Mouse (Mus musculus): Measurements from ENCODE around the gene Lmod1.

The Lmod1 gene

DNA sequence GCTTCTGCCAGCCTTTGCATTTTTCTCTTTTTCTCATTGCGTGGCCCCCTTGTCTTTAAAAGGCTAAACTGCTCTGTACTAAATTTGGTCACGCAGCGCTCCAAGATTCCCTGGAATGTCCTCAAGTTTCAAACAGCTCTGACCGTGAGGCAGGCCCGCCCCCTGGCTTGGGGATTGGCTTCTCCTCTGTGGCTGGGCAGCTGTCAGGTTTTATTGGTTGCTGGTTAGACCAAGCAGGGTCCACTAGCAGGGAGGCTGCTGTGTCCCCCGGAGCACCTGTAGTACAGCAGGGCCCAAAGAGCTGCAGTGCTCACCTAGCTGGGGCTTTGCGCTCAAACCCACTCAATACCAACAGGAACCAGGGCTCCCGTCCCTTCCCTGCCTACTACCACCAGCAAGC, at the start of gene Lmod1:
Gene Lmod1, plus strand, starts transcription at position 237 of the 400 bp plus-strand sequence.
- DNase-seq (ENCODE audit: low spot score in 2 of 2), result no peak

DNA sequence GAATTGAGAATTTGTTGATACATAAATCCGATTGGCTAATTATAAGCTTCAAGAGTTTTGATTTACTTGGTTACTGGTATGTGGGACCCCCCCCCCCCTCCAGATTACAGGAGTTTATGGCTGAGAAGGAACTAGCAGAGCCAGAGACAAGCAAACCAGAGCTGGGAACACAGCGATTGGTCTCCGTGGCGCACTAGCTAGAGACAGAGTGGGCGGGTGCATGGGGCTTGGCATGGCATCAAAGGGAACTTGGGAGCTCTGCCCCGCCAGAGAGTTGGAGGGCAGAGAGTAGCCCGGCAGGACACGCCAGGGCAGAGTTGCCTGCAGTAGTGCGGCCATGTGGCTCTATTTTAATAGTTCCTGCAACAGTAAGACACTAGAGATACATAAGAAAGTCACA, 44.0 kb upstream of the Lmod1 start:
- DNase-seq (ENCODE audit: low spot score in 2 of 2), result no peak

DNA sequence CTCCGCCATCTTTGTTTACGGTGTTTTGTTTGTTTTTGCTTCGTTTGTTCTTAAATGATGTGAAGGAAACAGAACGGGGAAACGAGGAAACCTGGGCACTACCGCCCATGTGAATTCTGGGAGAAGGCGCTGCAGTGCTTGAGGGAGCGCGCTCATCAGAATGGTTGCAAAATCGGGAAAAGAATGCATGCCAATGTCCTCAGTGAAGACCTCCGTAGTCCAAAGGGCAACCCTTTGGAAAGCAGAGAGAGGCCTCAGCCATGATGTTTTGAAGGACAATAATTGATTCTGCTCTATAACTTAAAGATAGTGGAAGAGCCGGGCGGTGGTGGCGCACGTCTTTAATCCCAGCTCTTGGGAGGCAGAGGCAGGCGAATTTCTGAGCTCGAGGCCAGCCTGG, 42.8 kb upstream of the Lmod1 start:
- no peak for DNase-seq (ENCODE audit: low spot score in 2 of 2)

DNA sequence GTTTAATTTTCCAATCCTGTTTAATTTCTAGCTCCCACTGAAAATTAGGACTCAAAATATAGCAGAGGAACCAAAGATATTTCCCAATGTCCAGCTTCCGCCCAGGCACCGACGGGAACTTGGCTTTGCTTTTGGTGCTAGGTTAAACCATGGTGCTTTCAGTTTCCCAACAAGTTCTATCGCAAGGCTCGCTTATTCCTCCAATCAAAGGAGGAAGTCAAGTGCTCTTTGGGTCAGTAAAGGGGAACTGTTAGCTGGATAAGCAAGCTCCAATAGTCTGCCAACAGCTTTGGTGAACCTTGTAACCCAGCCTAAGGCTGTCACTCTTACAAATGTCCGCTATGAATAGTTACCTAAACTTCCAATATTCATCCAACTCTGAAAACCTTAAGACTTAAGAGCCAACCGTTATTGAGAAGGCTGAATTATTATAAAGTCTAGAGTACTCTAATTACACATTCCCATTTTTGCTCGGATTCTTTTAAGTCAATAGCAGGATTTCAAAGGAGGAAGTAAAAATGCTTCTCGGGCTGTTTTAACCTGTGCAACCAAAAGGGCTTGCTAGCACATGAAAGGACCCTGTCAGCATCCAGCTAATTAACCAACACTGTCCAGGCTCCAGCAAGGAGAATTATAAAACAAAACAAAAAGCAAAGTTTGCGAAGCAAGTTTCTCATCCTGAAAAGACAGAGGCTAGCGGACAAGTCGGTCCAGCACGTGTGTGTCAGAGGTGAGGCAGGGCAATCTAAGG, 41.9 kb upstream of the Lmod1 start:
- peak in 1 of 2 experiments; percentile 26 for DNase-seq (ENCODE audit: low spot score in 2 of 2)

DNA sequence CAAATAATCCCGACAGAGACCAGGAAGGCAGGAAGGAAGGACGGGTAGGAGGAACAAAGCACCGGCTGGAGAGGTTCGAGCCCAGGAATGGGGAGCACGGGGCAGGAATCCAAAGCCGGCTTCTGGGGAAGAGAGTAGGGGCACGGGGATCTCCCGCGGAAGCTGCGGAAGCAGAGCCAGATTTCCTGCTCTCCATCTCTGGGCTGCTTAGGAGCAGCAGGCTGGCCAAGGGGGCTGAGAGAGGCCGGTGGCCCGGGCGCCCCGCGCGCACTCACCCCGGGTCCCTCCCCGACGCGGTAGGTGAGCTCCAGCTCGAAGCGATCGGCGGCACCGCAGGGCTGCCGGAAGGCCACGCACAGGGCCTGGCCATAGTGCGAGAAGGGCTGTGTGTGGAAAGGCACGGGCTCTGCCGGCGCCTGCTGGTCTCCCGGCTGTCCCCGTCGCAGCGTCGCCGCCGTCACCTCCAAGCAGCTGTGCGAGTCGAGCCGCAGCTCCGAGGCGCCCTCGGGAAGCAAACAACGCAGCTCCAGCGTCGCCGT, 41.3 kb upstream of the Lmod1 start:
- DNase-seq (ENCODE audit: low spot score in 2 of 2), result peak in 1 of 2 experiments; percentile 19

DNA sequence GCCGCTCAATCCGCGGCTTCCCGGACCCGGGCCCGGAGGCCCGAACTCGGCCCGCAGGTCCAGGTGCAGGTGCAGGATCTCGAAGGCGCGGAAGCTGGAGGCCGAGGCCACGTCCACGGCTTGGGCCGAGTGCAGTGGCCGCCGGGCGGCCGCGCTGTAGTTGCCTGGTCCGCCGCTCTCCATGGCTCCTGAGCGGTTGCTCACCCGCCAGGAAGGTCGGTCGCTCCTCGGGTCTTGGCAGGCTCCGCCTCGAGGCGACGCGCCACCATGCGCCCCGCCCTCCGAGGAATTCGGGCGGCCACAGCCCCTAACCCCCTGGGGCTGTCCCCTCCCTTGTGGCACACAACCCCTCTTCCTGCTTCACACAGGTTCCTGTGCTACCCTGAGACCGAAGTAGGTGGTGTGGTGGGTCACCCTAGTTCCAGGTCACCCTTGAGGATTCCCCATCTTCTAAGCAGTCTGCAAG, 40.7 kb upstream of the Lmod1 start, which contains the start of gene Rnpep:
Gene Rnpep, minus strand, starts transcription at position 259 of the 466 bp plus-strand sequence.
- peak; percentile 51 to 77 for DNase-seq (ENCODE audit: low spot score in 2 of 2)

DNA sequence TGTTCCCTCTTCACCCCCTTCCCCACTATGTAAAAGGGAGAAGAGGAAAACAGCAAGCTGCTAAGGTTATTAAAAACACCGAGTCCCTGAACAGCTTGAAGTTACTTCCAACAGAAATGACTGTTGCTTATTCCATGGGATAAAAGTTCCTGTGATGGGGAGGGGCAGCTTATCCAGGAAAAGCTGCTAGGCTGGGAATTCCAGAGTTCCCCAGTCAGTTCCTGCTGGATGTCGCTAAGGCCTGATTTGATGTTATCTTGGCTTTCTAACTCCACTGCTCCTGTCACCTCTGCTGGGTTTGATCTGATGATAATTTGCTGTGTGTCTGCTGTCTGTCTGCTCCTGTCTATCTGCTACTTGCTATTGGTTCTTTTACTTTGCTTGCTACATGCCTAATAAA, 38.3 kb upstream of the Lmod1 start:
- DNase-seq (ENCODE audit: low spot score in 2 of 2), result no peak

DNA sequence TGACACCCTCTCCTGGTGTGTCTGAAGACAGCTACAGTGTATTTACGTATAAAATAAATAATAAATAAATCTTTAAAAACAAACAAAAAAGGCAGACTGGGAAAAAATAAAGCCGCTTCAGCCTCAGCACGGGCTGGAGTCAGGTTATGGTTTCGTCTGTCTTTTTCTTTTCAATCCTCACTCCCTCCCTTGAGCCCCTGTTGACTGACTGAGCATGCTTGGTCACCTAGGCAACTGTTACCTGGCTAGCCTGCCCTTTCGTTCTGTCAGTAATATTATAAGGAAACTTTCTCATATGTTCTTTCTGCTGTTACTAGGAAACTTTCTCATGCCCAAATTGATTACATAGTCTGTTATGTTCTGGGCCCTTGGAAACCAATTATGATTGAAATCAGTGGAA, 33.7 kb upstream of the Lmod1 start:
- DNase-seq (ENCODE audit: low spot score in 2 of 2), result no peak

DNA sequence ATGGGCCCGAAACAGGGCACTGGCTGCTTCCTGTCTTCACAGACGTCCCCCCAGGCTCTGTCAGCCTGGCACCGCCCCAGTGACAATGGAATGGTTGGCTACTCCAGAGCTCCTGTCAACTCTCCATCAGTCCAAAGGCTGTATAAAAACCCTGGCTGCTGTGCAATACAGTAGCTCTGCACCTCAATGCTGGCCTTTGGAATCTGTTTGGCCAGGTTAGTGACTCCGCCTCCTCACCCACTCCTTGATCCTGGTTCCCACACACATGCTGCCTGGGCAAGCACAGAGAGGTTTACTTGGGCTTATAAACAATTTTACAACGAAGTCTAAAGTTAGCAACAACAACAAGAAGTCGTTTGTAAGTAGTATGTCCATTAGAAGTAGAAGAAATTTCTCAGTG, 13.3 kb upstream of the Lmod1 start:
- no peak for DNase-seq (ENCODE audit: low spot score in 2 of 2)

DNA sequence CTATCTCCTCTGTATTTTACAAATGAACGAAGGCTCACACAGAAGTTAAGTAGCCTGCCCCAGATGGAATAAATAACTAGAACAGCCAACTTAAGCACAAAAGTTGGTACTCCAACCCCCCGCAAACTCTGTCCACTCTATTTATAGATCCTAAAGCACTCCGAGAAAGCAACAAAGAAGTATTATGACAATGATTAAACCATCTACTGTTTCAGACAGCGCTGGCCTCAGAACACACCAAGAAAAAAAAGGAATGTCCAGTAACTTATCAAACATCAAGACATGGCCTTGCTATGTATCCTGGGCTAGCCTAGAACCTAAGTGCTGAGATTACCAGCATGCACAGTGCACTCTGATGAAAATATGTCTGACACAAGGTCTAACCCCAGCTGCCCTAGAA, 12.4 kb upstream of the Lmod1 start:
- no peak for DNase-seq (ENCODE audit: low spot score in 2 of 2)

DNA sequence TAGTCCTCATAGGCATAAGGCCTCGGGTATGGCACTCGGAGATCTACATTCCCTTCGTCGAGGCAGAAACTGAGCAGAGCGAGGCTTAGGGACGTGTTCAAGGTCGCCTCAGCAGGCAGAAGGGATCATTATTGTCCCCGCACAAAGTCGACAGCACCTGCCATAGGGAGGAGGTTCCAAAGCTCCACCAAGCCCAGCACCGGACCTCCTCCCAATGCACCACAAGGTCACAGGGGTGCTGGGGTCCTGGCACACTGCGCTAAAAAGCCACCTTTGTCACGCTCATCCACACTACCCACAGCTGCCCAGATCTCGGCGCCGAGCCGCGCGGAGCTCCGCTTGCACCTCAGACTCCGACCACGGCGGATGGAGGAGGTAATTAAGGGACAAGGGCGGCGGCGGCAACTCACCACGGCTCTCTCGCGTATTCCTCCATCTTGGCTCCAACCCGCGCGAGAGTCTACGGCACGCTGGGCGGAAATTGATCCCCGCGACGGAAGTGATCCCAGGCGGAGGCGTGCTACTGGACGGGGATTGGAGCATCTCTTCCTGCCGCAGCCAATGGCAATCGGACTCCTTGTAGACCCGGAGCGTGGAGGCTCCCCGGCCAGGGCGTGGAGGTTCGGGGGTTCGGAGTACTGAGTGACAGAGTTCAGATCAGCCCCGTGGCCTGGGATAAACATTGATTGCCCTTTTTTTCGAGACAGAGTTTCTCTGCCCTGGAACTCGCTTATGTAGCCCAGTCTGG, 11.1 kb upstream of the Lmod1 start, which contains the start of gene Timm17a:
Gene Timm17a, minus strand, starts transcription at position 495 of the 748 bp plus-strand sequence.
- peak; percentile 88 to 94 for DNase-seq (ENCODE audit: low spot score in 2 of 2)

DNA sequence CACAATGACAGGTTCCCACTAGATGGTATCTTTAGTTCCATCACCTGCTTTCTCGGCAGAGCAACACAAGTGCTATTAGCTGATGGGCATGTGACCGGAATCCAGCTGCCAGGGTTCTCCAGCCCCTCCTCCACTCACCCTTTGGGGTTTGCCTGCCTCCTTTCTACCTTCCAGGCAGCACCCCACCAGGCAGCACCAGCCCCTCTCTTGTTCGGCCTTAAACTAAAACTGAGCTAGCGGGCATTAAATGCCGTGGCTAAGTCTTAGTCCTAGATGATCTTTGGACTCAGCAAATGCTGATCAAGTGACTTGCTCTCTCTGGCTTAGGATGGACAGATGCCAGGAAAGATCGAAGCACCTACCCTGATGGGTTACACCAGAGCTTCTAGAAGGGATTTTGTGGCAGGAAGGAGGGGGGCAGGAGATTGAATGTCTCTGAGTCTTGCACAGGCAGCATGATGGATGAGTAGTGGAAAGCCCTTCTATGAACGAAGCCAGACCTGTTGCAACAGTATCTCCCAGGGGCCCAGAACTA, 1.2 kb upstream of the Lmod1 start:
- no peak for DNase-seq (ENCODE audit: low spot score in 2 of 2)

DNA sequence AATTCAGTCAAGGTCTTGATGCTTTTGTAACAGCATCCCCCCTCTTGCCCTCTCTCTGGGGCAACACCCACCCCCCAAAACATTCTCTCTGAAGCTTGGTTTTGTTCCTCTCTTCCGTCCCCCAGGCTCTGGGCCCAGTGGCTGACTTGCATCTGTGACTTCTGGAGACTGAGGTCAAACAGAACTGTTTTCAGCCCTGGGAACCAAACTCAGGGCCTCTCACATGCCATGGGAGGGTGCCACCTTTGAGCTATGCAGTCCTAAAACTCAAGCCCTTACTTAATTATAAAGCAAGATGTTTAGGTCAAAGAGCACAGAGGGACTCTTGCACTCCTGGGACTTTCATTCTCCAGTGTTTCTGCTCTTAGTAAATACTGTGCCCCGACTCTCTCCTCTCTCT, 1.3 kb downstream of the Lmod1 start:
- DNase-seq (ENCODE audit: low spot score in 2 of 2), result no peak

DNA sequence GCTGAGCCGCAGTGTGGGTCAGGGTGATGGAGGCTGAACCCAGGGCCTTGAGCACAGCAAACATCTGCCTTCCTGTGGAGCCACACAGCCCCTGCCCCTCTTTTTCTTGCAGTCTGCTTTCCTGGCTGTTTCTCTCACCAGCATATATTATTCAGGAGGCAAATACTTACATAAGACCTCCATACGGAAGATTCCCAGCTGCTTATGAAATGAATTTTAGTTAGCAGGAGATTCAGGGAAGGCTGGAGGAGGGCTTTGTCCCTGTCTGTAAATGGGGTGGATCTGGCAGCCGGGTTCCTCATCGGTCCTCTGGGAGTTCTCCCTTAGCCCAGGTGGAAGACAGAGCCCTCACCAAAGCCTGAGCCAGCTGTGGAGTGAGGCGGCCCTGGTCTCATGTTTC, 3.8 kb downstream of the Lmod1 start:
- DNase-seq (ENCODE audit: low spot score in 2 of 2), result no peak

DNA sequence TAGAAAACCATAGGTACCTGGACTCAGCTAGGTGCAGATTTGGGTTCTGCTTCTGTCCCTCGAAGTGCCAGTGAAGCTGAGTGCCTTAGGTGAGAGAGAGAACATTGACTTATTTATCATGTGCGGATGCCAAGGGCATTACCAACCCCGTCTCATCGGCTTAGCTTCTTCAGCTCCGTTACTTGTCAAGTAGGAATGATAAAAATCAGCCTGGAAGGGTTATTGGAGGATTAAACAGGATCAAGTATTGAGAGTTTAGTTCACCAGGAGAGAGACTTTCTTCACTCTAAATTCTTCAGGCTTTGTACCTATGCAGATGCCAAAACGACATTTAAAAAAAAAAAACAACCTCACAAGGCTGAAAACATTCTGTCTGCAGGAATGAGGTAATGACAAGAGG, 6.0 kb downstream of the Lmod1 start:
- DNase-seq (ENCODE audit: low spot score in 2 of 2), result no peak

DNA sequence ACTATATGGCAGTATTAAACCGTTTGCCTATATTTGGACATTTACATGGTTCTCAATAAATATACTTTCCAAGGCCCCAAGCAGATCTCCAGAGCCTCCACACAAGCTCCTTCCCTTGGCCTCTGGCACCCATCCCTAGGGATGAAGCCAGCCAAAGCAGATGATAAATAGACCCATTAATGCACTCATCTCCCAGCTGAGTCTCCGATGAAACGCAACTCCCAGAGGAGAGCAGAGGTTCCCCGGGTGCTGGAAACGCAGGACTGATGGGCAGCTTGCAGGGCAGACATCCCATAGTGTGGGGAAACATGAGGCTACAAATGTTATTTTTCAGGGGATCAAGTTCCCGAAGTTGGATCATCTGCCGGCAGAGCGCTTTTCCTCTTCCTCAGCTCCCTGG, 17.3 kb downstream of the Lmod1 start:
- DNase-seq (ENCODE audit: low spot score in 2 of 2), result no peak

DNA sequence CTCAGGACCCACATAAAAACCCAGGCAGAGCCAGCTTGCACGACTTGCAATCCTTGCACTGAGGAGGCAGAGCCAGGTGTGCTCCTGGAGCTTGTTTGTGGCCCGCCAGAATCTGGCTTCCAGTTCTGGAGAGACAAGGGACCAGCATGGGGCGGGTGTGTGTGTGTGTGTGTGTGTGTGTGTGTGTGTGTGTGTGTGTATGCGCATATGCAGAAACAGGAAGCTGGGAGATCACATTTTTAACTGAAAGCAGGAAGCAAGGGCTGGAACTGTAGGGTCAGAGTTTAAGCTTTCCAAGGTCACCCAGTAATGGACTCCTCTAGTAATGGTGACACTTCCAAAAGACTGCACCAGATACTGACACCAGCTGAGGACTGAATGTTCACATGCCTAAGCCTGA, 19.4 kb downstream of the Lmod1 start:
- DNase-seq (ENCODE audit: low spot score in 2 of 2), result no peak

DNA sequence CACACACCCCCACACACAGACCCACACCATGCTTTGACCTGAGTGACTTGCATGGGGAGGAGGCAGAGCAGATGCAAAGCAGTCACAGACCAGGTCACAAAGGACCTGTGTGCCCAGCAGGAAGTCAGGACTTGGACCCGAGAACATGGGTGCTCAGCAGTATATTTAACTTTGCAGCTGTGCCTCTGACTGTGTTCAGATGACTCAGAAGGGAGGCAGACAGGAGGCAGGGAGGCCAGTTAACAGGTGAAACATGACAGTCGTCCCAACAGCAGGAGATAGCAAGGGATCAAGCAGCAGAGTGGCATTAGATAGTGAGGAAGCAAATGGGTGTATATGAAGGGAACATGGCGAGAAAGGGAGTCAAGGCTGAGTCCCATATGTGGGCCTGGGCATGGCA, 22.3 kb downstream of the Lmod1 start:
- DNase-seq (ENCODE audit: low spot score in 2 of 2), result no peak

DNA sequence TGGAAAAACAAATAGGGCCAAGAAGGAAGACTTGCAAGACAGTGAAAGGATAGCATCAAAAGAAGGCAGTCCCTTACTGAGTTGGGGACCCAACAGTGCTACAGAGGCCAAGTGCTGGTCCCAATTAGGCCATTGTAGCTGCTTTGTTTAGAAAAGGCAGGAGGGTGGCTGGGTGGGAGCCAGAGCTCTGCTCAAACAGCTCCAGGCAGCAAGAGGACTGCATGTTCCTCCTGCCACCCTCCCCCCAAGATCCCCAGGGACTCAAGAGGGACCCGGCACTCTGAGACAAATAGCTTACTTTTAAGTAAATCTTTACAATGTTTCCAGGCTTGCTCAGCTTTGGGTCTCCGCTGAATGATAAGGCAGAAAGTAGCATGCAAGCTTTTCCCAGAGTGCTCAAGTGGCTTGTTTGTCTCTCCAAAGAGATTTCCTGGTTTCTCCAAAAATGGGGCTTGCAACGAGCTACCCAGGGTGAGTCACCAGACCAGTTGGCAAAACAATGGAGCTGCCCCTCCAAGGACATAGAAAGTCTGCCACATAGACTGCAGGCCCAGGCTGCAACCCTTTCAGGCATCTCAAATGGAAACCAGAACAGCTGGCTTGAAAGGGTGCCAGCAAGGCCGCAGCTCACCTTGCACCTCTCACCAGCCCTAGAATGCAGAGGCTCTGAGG, 23.0 kb downstream of the Lmod1 start:
- no peak for DNase-seq (ENCODE audit: low spot score in 2 of 2)

DNA sequence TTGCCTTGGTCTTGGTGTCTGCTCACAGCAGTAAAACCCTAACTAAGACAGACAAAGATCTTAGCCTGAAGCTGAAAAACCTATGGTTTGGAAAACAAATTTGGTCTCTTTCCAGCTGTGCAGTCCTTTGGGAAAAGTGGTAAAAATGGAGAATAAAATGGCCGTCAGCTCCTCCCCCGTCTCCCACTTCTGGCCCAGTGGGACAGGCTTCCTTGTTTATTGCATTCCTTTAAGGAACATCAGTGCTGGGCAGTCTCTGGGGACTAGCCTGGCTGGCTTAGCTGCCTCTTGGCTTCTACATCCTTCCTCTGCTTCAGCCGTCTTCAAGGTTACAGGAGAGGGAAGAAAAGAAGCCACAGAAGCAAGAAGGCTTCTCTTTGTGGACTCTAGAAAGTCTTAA, 27.3 kb downstream of the Lmod1 start:
- DNase-seq (ENCODE audit: low spot score in 2 of 2), result no peak

DNA sequence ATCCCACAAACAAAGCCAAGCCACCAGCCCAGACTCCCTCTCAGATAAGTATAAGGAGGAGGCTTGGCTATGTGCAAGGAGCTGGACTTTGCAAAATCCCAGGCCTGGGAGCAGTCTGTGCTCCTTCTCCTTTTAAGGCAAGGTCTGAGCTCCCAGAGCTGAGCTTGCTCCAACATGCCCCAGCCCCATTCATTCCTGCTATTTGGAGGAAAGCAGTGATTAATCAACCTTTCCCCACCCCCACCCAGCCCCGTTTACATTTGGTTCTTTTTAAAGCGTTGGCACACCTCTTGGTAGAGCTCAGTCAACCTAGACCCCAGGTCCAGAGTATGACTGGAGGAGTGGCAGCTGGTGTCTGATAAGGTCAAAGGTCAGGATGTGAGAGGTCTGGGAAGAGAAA, 34.5 kb downstream of the Lmod1 start:
- DNase-seq (ENCODE audit: low spot score in 2 of 2), result no peak

DNA sequence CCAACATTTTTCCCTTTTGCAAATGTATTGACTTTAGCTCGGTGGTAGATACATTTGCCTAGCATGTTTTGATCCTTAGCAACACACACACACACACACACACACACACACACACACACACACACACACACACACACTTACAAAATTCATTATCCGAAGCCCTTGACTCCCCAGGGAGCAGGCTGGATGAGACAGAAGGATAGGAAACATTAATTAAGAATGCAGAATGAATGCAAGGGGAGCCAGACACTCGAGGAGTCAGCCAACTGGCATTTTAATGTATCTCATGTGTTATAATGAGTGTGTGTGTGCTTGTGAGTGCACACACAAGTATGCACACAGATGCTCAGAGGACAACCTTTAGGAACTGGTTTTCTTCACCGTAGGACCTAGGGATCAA, 36.9 kb downstream of the Lmod1 start:
- no peak for DNase-seq (ENCODE audit: low spot score in 2 of 2)

Measured in spleen, postnatal 4 days (tissue).